Mouse (Mus musculus) monocyte, adult 2 months (primary cell): Measurements from ENCODE around the gene Cntnap4.

Source experiments
- DNase-seq, 2 experiments: peaks; one replicate each; pipeline ENCODE4 v3.0.0; 2022; ENCODE audit warnings: low spot score in 2 of 2, low read depth in 1 of 2

The Cntnap4 gene

GRCm38 (mm10) chr8:112569471-112570141 lies at the start of gene Cntnap4:
TSS of gene Cntnap4 (plus strand) at chr8:112570043.
- DNase-seq, result no peak

- DNase-seq, result no peak
Observed at GRCm38 (mm10) chr8:112557376-112557775, 12.5 kb upstream of the Cntnap4 start.

- DNase-seq, result no peak
Observed at GRCm38 (mm10) chr8:112570541-112570940, 698 bp downstream of the Cntnap4 start.

GRCm38 (mm10) chr8:112571337-112571904 lies 1.6 kb downstream of the Cntnap4 start:
- no peak for DNase-seq

GRCm38 (mm10) chr8:112581473-112581872 lies 11.6 kb downstream of the Cntnap4 start:
- DNase-seq, result no peak

- DNase-seq, result no peak
Observed at GRCm38 (mm10) chr8:112583440-112583839, 13.6 kb downstream of the Cntnap4 start.

- no peak for DNase-seq
Observed at GRCm38 (mm10) chr8:112588357-112589051, 18.7 kb downstream of the Cntnap4 start.

GRCm38 (mm10) chr8:112589052-112589389 lies 19.2 kb downstream of the Cntnap4 start:
- DNase-seq, result no peak

- no peak for DNase-seq
Observed at GRCm38 (mm10) chr8:112596023-112596776, 26.4 kb downstream of the Cntnap4 start.

GRCm38 (mm10) chr8:112599975-112600374 lies 30.1 kb downstream of the Cntnap4 start:
- DNase-seq, result no peak

GRCm38 (mm10) chr8:112601150-112601549 lies 31.3 kb downstream of the Cntnap4 start:
- no peak for DNase-seq

- no peak for DNase-seq
Observed at GRCm38 (mm10) chr8:112610121-112610520, 40.3 kb downstream of the Cntnap4 start.

GRCm38 (mm10) chr8:112628791-112629190 lies 58.9 kb downstream of the Cntnap4 start:
- no peak for DNase-seq

- DNase-seq, result no peak
Observed at GRCm38 (mm10) chr8:112652657-112653056, 82.8 kb downstream of the Cntnap4 start.

GRCm38 (mm10) chr8:112653276-112653675 lies 83.4 kb downstream of the Cntnap4 start:
- DNase-seq, result no peak

GRCm38 (mm10) chr8:112653994-112654393 lies 84.2 kb downstream of the Cntnap4 start:
- no peak for DNase-seq

GRCm38 (mm10) chr8:112664067-112664466 lies 94.2 kb downstream of the Cntnap4 start:
- DNase-seq, result no peak

- DNase-seq, result no peak
Observed at GRCm38 (mm10) chr8:112674671-112675070, 104.8 kb downstream of the Cntnap4 start.

- DNase-seq, result no peak
Observed at GRCm38 (mm10) chr8:112681757-112682156, 111.9 kb downstream of the Cntnap4 start.

GRCm38 (mm10) chr8:112695708-112696107 lies 125.9 kb downstream of the Cntnap4 start:
- no peak for DNase-seq

GRCm38 (mm10) chr8:112698141-112698540 lies 128.3 kb downstream of the Cntnap4 start:
- DNase-seq, result no peak

- DNase-seq, result no peak
Observed at GRCm38 (mm10) chr8:112716982-112717381, 147.1 kb downstream of the Cntnap4 start.
